Mouse (Mus musculus): Measurements from ENCODE around the gene Anpep.

- TF ChIP-seq GATA1 (IDR thresholded peaks at IDR 0.05; ENCODE audit: low read depth, low read length), result no peak
- TF ChIP-seq CHD2 (IDR thresholded peaks at IDR 0.05; ENCODE audit: low read length), result no peak
- TF ChIP-seq NELFE (IDR thresholded peaks at IDR 0.05; ENCODE audit: low read depth, low read length), result no peak
- TF ChIP-seq GABPA (IDR thresholded peaks at IDR 0.05; ENCODE audit: low read depth, low read length), result no peak
- no peak for TF ChIP-seq NRF1 (IDR thresholded peaks at IDR 0.05; ENCODE audit: insufficient read depth, low read depth, low read length, poor library complexity, severe bottlenecking)
- no peak for TF ChIP-seq TAL1 (IDR thresholded peaks at IDR 0.05; ENCODE audit: low read length)
- no peak for TF ChIP-seq POLR2A (IDR thresholded peaks at IDR 0.05; ENCODE audit: control insufficient read depth in 1 of 2, insufficient read depth in 1 of 2, low read depth in 1 of 2, low read length in 2 of 2, poor library complexity in 1 of 2)
- TF ChIP-seq TCF12 (IDR thresholded peaks at IDR 0.05; ENCODE audit: low read depth, low read length), result no peak
- no peak for TF ChIP-seq KAT2A (conservative IDR thresholded peaks at IDR 0.05; ENCODE audit: low read depth, low read length)
- TF ChIP-seq CTCF (IDR thresholded peaks at IDR 0.05 in 2 of 3, conservative IDR thresholded peaks at IDR 0.05 in 1 of 3; ENCODE audit: control insufficient read depth in 1 of 3, insufficient read depth in 1 of 3, low read depth in 2 of 3, low read length in 3 of 3, poor library complexity in 1 of 3, severe bottlenecking in 1 of 3), result no peak
- no peak for TF ChIP-seq UBTF (IDR thresholded peaks at IDR 0.05; ENCODE audit: borderline replicate concordance, insufficient read depth, low read depth, low read length)
- TF ChIP-seq BHLHE40 (IDR thresholded peaks at IDR 0.05; ENCODE audit: borderline replicate concordance, low read depth, low read length), result no peak
- TF ChIP-seq MYB (IDR thresholded peaks at IDR 0.05; ENCODE audit: low read depth, low read length), result no peak
These were observed 4.6 kb downstream of the Anpep start for GRCm38 (mm10) chr7:79856305-79856704.
